Mouse (Mus musculus) embryonic facial prominence, embryonic 14.5 days (tissue): ENCODE results near the gene Arpc5l. TPM values are rescaled to one million over a fixed set of nuclear protein-coding genes. Genes with fewer than 3 reads are reported as not detected.

ENCODE experiments used
- ATAC-seq: fragments of 200-750 bp; cut with Nextera tagmentation; 2 replicates; pipeline ENCODE4 v1.8.0; 2017; ENCODE audit warnings: low read depth, moderate number of reproducible peaks, moderate TSS enrichment
- DNase-seq: peaks from one replicate; pipeline ENCODE4 v3.0.0-alpha.2; 2015; ENCODE audit warnings: low spot score
- H3K27ac ChIP-seq: fragments of 300-500 bp; sonication (generic); replicated peaks from 2 replicates; pipeline ENCODE4 v1.5.1; 2014; ENCODE audit warnings: low read depth, mild to moderate bottlenecking, low read length, moderate library complexity
- H3K27me3 ChIP-seq: fragments of 300-500 bp; sonication (generic); replicated peaks from 2 replicates; pipeline ENCODE4 v1.6.1; 2014; ENCODE audit warnings: low read length; ENCODE audit not compliant: control insufficient read depth, insufficient read depth
- H3K36me3 ChIP-seq: fragments of 300-500 bp; sonication (generic); 2 replicates; pipeline ENCODE4 v1.6.1; 2014; ENCODE audit warnings: low read length, mixed read lengths; ENCODE audit not compliant: control insufficient read depth, insufficient read depth
- H3K4me1 ChIP-seq: fragments of 300-500 bp; sonication (generic); 2 replicates; pipeline ENCODE4 v1.6.1; 2014; ENCODE audit warnings: antibody characterized with exemption, low read length; ENCODE audit not compliant: control insufficient read depth, insufficient read depth
- H3K4me2 ChIP-seq: fragments of 300-500 bp; sonication (generic); 2 replicates; pipeline ENCODE4 v1.6.1; 2014; ENCODE audit warnings: low read depth, mild to moderate bottlenecking, low read length, moderate library complexity, mixed read lengths
- H3K4me3 ChIP-seq: fragments of 300-500 bp; sonication (generic); 2 replicates; pipeline ENCODE4 v1.5.1; 2014; ENCODE audit warnings: low read depth, mild to moderate bottlenecking, low read length
- H3K9ac ChIP-seq: fragments of 300-500 bp; sonication (generic); 2 replicates; pipeline ENCODE4 v1.6.1; 2014; ENCODE audit warnings: low read depth, mild to moderate bottlenecking, low read length, moderate library complexity, mixed read lengths
- H3K9me3 ChIP-seq: fragments of 300-500 bp; sonication (generic); 2 replicates; pipeline ENCODE4 v1.6.1; 2016; ENCODE audit warnings: low read length; ENCODE audit not compliant: control insufficient read depth
- WGBS: fragments of 180-500 bp; shearing (Covaris S2); extraction: QIAGEN DNeasy Blood & Tissue Kit; methylation state at CpG from one replicate; pipeline ENCODE4 v1.1.7; 2014; 5-methylcytosine and 5-hydroxymethylcytosine counted together
- polyA plus RNA-seq: library from polyadenylated mRNA; unstranded; fragments of >200 nt; fragmentation: Nextera tagmentation; extraction: Ambion mirVana; gene quantifications from 2 replicates; pipeline ENCODE4 v1.2.1, GENCODE M21; 2014

Gene Arpc5l
- polyA plus RNA-seq, 1 experiment from 2014 or later: 120 TPM

DNA sequence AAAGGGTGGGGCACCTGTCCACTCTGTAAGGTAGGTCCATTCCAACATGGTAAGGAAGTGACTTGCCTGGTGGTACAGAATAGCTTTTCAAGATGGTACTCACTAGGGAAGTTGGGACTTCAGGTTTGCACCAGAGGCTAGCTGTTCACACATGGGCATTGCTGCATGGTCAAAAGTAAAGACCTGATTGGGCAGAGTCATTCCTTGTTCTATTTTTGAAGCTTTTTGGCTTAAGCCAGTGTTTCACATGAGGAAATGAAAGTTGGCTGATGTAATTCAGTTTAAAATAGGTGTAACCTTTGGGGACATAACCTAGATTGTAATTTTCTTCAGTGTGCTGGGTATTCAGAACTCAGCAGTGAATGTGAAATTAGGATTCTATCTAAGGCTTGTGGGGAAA, 6.1 kb downstream of the Arpc5l start:
- no peaks in the 10 kb centered on the region for H3K27me3 ChIP-seq
- no peak overlapping the region; the same call in 1 of the 2 replicates for H3K27ac ChIP-seq
- ATAC-seq (no peak), DNase-seq (no peak)
- no peaks in the 10 kb centered on the region for H3K9me3 ChIP-seq
- H3K4me1 ChIP-seq: peaks cover 13% of the 10 kb centered on the region; the same call in 1 of the 2 replicates
- no peak overlapping the region for H3K9ac ChIP-seq
- H3K36me3 ChIP-seq: peaks cover 53% of the 10 kb centered on the region
- H3K4me2 ChIP-seq: no peak overlapping the region
- no peak overlapping the region for H3K4me3 ChIP-seq

DNA sequence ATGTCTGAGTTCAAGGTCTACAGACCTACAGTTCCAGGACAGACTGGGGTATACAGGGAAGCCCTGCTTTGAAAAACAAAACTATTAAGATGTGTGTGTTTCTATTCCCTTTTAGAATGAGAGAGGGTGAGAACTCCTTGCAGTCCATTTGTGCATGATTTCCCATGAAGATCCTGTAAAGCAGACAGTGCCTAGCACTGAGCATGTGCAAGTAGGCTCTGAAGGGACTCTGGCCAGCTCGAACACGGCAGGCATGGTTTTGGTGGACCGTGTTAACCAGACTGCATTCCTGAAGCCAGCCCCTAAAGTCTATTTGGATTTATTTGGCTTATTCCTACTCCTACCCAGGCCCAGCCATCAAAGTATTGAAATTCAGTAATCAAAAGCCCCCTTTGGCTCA, 6.8 kb downstream of the Arpc5l start:
- Histone ChIP-seq H3K27ac (no peak overlapping the region), H3K36me3 (peaks cover 60% of the 10 kb centered on the region), H3K9ac (no peak overlapping the region), H3K4me2 (no peak overlapping the region), H3K27me3 (no peaks in the 10 kb centered on the region), H3K4me1 (peaks cover 12% of the 10 kb centered on the region; the same call in 1 of the 2 replicates), H3K4me3 (no peak overlapping the region), H3K9me3 (no peaks in the 10 kb centered on the region)
- 92% methylated on average over 3 of the region's 3 CpGs for WGBS
- DNase-seq: no peak
- ATAC-seq: no peak

- H3K4me3 ChIP-seq: no peak overlapping the region
- no peak overlapping the region for H3K9ac ChIP-seq
- no peak overlapping the region for H3K27ac ChIP-seq
- H3K27me3 ChIP-seq: no peaks in the 10 kb centered on the region
- H3K9me3 ChIP-seq: no peaks in the 10 kb centered on the region
- WGBS: 89% methylated on average over 7 of the region's 7 CpGs
- DNase-seq (no peak), ATAC-seq (no peak)
- H3K4me1 ChIP-seq: peaks cover 10% of the 10 kb centered on the region; the same call in 1 of the 2 replicates
- H3K36me3 ChIP-seq: peaks cover 68% of the 10 kb centered on the region
- no peak overlapping the region for H3K4me2 ChIP-seq
Measured at GRCm38 (mm10) chr2:39012768-39013279, 7.7 kb downstream of the Arpc5l start.

- no peak overlapping the region for H3K4me3 ChIP-seq
- H3K27ac ChIP-seq: no peak overlapping the region
- ATAC-seq: no peak
- no peak for DNase-seq
- no peaks in the 10 kb centered on the region for H3K9me3 ChIP-seq
- H3K36me3 ChIP-seq: peaks cover 97% of the 10 kb centered on the region
- H3K4me2 ChIP-seq: no peak overlapping the region
- H3K4me1 ChIP-seq: no peaks in the 10 kb centered on the region
- H3K9ac ChIP-seq: no peak overlapping the region
- WGBS: 80% methylated on average over 3 of the region's 3 CpGs
- no peaks in the 10 kb centered on the region for H3K27me3 ChIP-seq
Measured at GRCm38 (mm10) chr2:39016581-39016980, 11.4 kb downstream of the Arpc5l start.

GRCm38 (mm10) chr2:39020004-39020403, 14.9 kb downstream of the Arpc5l start:
- Histone ChIP-seq H3K36me3 (peaks cover 93% of the 10 kb centered on the region), H3K27me3 (no peaks in the 10 kb centered on the region)

DNA sequence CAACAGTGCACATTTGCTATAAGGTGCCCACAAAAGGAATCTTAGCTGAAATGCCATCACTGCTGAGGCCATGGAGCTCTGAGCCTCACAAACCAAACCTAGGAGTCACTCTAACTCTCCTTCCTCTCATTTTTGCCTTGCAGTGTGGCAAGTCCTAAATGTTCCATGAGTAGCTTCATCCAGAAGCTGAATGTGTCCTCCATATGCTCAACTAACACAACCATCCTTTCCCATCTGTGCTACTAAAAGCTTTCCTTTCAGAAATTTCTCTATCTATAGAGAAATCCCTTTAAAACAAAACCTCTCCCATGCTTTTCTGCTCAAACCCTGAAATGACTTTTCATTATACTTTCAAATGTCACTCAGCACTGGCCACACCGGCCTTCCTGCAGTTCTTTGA, 26.5 kb downstream of the Arpc5l start:
- Histone ChIP-seq H3K9ac (no peak overlapping the region), H3K4me2 (no peak overlapping the region), H3K27me3 (no peaks in the 10 kb centered on the region), H3K27ac (no peak overlapping the region), H3K36me3 (peaks cover 87% of the 10 kb centered on the region), H3K4me1 (no peaks in the 10 kb centered on the region), H3K9me3 (no peaks in the 10 kb centered on the region), H3K4me3 (no peak overlapping the region)
- WGBS: 95% methylated on average over 1 of the region's 1 CpGs
- ATAC-seq (no peak), DNase-seq (no peak)

More at GRCm38 (mm10) chr2:39020004-39020403, 14.9 kb downstream of the Arpc5l start:
- DNase-seq (no peak), ATAC-seq (no peak)
- Histone ChIP-seq H3K9ac (no peak overlapping the region), H3K4me2 (no peak overlapping the region), H3K4me3 (no peak overlapping the region), H3K27ac (no peak overlapping the region), H3K4me1 (no peaks in the 10 kb centered on the region), H3K9me3 (no peaks in the 10 kb centered on the region)
- 92% methylated on average over 1 of the region's 1 CpGs for WGBS

DNA sequence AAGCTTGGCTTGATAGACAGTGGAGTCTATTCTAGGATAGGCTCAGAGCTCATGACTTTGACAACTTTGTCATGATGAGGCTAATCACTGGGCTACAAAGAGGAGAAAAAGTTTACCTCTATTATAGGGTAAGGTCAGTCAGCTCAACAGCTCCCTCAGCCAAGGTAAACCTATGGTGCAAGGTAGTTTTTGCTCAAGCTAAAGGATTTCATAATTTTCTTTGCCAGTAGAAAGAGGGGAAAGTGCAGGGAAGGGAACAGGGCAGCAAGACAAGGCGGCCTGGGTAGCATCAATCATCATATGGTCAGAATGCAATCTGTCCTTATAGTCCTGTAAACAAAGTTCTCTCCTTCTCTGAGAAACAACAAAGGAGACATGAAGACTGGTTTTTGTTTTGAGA, 35.1 kb downstream of the Arpc5l start:
- H3K27me3 ChIP-seq: no peaks in the 10 kb centered on the region
- H3K27ac ChIP-seq: no peak overlapping the region
- H3K4me3 ChIP-seq: no peak overlapping the region
- H3K9ac ChIP-seq: no peak overlapping the region
- H3K36me3 ChIP-seq: peaks cover 76% of the 10 kb centered on the region
- ATAC-seq (no peak), DNase-seq (no peak)
- H3K4me1 ChIP-seq: no peaks in the 10 kb centered on the region
- no peak overlapping the region for H3K4me2 ChIP-seq
- H3K9me3 ChIP-seq: no peaks in the 10 kb centered on the region
- WGBS: 97% methylated on average over 1 of the region's 1 CpGs

DNA sequence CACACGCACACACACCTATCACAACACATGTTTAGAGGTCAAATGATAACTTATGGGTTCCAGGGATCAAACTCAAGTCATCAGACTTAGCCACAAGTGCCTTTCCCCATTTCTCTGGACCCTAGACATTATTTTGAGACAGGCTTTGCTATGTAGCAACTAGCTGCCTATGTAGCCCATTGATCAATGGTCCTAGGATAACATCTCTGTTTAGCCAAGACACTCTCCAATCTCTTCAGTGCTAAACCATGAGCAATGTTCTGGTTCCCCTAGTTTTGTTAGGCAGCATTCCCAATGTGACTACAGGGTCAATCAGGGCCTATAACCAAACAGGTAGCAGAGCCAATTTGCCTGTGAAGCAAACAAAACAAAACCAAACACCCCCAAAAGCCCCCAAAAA, 43.4 kb downstream of the Arpc5l start:
- H3K36me3 ChIP-seq: peaks cover 89% of the 10 kb centered on the region
- no peak for ATAC-seq

GRCm38 (mm10) chr2:39064687-39065399, 59.7 kb downstream of the Arpc5l start:
- peak; percentile 74 for ATAC-seq
- Histone ChIP-seq H3K4me2 (peak overlapping the region; percentile 65), H3K9ac (peak overlapping the region; percentile 94), H3K4me1 (no peaks in the 10 kb centered on the region), H3K36me3 (peaks cover 26% of the 10 kb centered on the region), H3K27me3 (no peaks in the 10 kb centered on the region), H3K4me3 (peak overlapping the region; percentile 90), H3K9me3 (no peaks in the 10 kb centered on the region), H3K27ac (peak overlapping the region; percentile 89)
- WGBS: 4% methylated on average over 22 of the region's 25 CpGs
- no peak for DNase-seq

More for the DNA sequence above, 43.4 kb downstream of the Arpc5l start:
- no peaks in the 10 kb centered on the region for H3K9me3 ChIP-seq
- no peaks in the 10 kb centered on the region for H3K4me1 ChIP-seq
- H3K27ac ChIP-seq: no peak overlapping the region
- H3K27me3 ChIP-seq: no peaks in the 10 kb centered on the region
- H3K4me2 ChIP-seq: no peak overlapping the region
- DNase-seq: no peak
- no peak overlapping the region for H3K4me3 ChIP-seq
- no peak overlapping the region for H3K9ac ChIP-seq
- WGBS: 94% methylated on average over 1 of the region's 1 CpGs
